Mouse (Mus musculus): Measurements from ENCODE around the gene Kalrn. TPM values are rescaled to one million over a fixed set of nuclear protein-coding genes. Genes with fewer than 3 reads are reported as not detected.
A peak's percentile ranks its signal among the peaks of the same experiment; 100 is the strongest.

Kalrn gene
- polyA plus RNA-seq, 1 experiment from 2014 or later, result 10.0 TPM

GRCm38 (mm10) chr16:34389520-34390271 lies 183.6 kb downstream of the Kalrn start:
- Histone ChIP-seq H3K9ac (no peak overlapping the region), H3K4me1 (replicated peaks) (no peaks in the 10 kb centered on the region), H3K36me3 (replicated peaks) (no peaks in the 10 kb centered on the region), H3K27me3 (no peaks in the 10 kb centered on the region), H3K4me3 (replicated peaks) (no peak overlapping the region), H3K4me2 (no peak overlapping the region), H3K9me3 (replicated peaks) (no peaks in the 10 kb centered on the region), H3K27ac (replicated peaks) (no peak overlapping the region)
- ATAC-seq (ENCODE audit: insufficient read depth), result no peak
- WGBS (ENCODE audit: insufficient replicate concordance), result 52% methylated on average over 5 of the region's 5 CpGs

- Histone ChIP-seq H3K27ac (replicated peaks) (no peak overlapping the region), H3K9ac (no peak overlapping the region), H3K4me2 (no peak overlapping the region), H3K27me3 (no peaks in the 10 kb centered on the region), H3K9me3 (replicated peaks) (no peaks in the 10 kb centered on the region), H3K4me1 (replicated peaks) (no peaks in the 10 kb centered on the region), H3K36me3 (replicated peaks) (no peaks in the 10 kb centered on the region), H3K4me3 (replicated peaks) (no peak overlapping the region)
- ATAC-seq (ENCODE audit: insufficient read depth), result no peak
- WGBS (ENCODE audit: insufficient replicate concordance), result 55% methylated on average over 6 of the region's 6 CpGs
Measured at GRCm38 (mm10) chr16:34388871-34389270, 184.5 kb downstream of the Kalrn start.

- no peak overlapping the region for H3K9ac ChIP-seq
- no peaks in the 10 kb centered on the region for H3K27me3 ChIP-seq
- no peaks in the 10 kb centered on the region for H3K9me3 ChIP-seq (replicated peaks)
- no peaks in the 10 kb centered on the region for H3K36me3 ChIP-seq (replicated peaks)
- H3K4me3 ChIP-seq (replicated peaks), result no peak overlapping the region
- H3K27ac ChIP-seq (replicated peaks), result no peak overlapping the region
- 66% methylated on average over 8 of the region's 8 CpGs for WGBS (ENCODE audit: insufficient replicate concordance)
- no peaks in the 10 kb centered on the region for H3K4me1 ChIP-seq (replicated peaks)
- no peak overlapping the region for H3K4me2 ChIP-seq
- ATAC-seq (ENCODE audit: insufficient read depth), result no peak
Measured at GRCm38 (mm10) chr16:34385065-34385464, 188.3 kb downstream of the Kalrn start.

- Histone ChIP-seq H3K36me3 (replicated peaks) (no peaks in the 10 kb centered on the region), H3K9ac (no peak overlapping the region), H3K27me3 (no peaks in the 10 kb centered on the region), H3K27ac (replicated peaks) (no peak overlapping the region), H3K4me3 (replicated peaks) (no peak overlapping the region), H3K9me3 (replicated peaks) (no peaks in the 10 kb centered on the region), H3K4me2 (no peak overlapping the region), H3K4me1 (replicated peaks) (no peaks in the 10 kb centered on the region)
- WGBS (ENCODE audit: insufficient replicate concordance), result 68% methylated on average over 4 of the region's 4 CpGs
- no peak for ATAC-seq (ENCODE audit: insufficient read depth)
Measured at GRCm38 (mm10) chr16:34382992-34383391, 190.3 kb downstream of the Kalrn start.

GRCm38 (mm10) chr16:34376166-34376857 lies 197.0 kb downstream of the Kalrn start:
- no peak overlapping the region for H3K27ac ChIP-seq (replicated peaks)
- no peak overlapping the region for H3K4me2 ChIP-seq
- no peaks in the 10 kb centered on the region for H3K9me3 ChIP-seq (replicated peaks)
- H3K4me3 ChIP-seq (replicated peaks), result no peak overlapping the region
- no peak overlapping the region for H3K9ac ChIP-seq
- H3K27me3 ChIP-seq, result no peaks in the 10 kb centered on the region
- 63% methylated on average over 12 of the region's 12 CpGs for WGBS (ENCODE audit: insufficient replicate concordance)
- H3K4me1 ChIP-seq (replicated peaks), result no peaks in the 10 kb centered on the region
- H3K36me3 ChIP-seq (replicated peaks), result no peaks in the 10 kb centered on the region
- no peak for ATAC-seq (ENCODE audit: insufficient read depth)

- Histone ChIP-seq H3K27me3 (no peaks in the 10 kb centered on the region), H3K4me3 (replicated peaks) (no peak overlapping the region), H3K4me1 (replicated peaks) (no peaks in the 10 kb centered on the region), H3K4me2 (no peak overlapping the region), H3K27ac (replicated peaks) (no peak overlapping the region), H3K36me3 (replicated peaks) (no peaks in the 10 kb centered on the region), H3K9me3 (replicated peaks) (no peaks in the 10 kb centered on the region), H3K9ac (no peak overlapping the region)
- 45% methylated on average over 4 of the region's 4 CpGs for WGBS (ENCODE audit: insufficient replicate concordance)
- no peak for ATAC-seq (ENCODE audit: insufficient read depth)
Measured at GRCm38 (mm10) chr16:34373519-34373918, 199.8 kb downstream of the Kalrn start.

GRCm38 (mm10) chr16:34372103-34372741 lies 201.1 kb downstream of the Kalrn start:
- H3K4me1 ChIP-seq (replicated peaks), result no peaks in the 10 kb centered on the region
- H3K27ac ChIP-seq (replicated peaks), result no peak overlapping the region
- H3K4me2 ChIP-seq, result no peak overlapping the region
- no peaks in the 10 kb centered on the region for H3K9me3 ChIP-seq (replicated peaks)
- WGBS (ENCODE audit: insufficient replicate concordance), result 54% methylated on average over 15 of the region's 15 CpGs
- no peaks in the 10 kb centered on the region for H3K27me3 ChIP-seq
- ATAC-seq (ENCODE audit: insufficient read depth), result no peak
- H3K9ac ChIP-seq, result no peak overlapping the region
- no peaks in the 10 kb centered on the region for H3K36me3 ChIP-seq (replicated peaks)
- H3K4me3 ChIP-seq (replicated peaks), result no peak overlapping the region

- no peak for ATAC-seq (ENCODE audit: insufficient read depth)
- Histone ChIP-seq H3K4me2 (no peak overlapping the region), H3K27ac (replicated peaks) (no peak overlapping the region), H3K27me3 (no peaks in the 10 kb centered on the region), H3K9ac (no peak overlapping the region), H3K36me3 (replicated peaks) (no peaks in the 10 kb centered on the region), H3K4me3 (replicated peaks) (no peak overlapping the region), H3K9me3 (replicated peaks) (no peaks in the 10 kb centered on the region), H3K4me1 (replicated peaks) (no peaks in the 10 kb centered on the region)
- WGBS (ENCODE audit: insufficient replicate concordance), result 66% methylated on average over 4 of the region's 4 CpGs
Measured at GRCm38 (mm10) chr16:34359206-34359605, 214.1 kb downstream of the Kalrn start.

- Histone ChIP-seq H3K4me2 (no peak overlapping the region), H3K27me3 (no peaks in the 10 kb centered on the region), H3K9me3 (replicated peaks) (no peaks in the 10 kb centered on the region), H3K27ac (replicated peaks) (no peak overlapping the region), H3K4me1 (replicated peaks) (no peaks in the 10 kb centered on the region), H3K36me3 (replicated peaks) (no peaks in the 10 kb centered on the region), H3K9ac (no peak overlapping the region), H3K4me3 (replicated peaks) (no peak overlapping the region)
- WGBS (ENCODE audit: insufficient replicate concordance), result 57% methylated on average over 3 of the region's 3 CpGs
- no peak for ATAC-seq (ENCODE audit: insufficient read depth)
Measured at GRCm38 (mm10) chr16:34355547-34355946, 217.8 kb downstream of the Kalrn start.

GRCm38 (mm10) chr16:34354042-34354441 lies 219.3 kb downstream of the Kalrn start:
- H3K27me3 ChIP-seq, result no peaks in the 10 kb centered on the region
- H3K9me3 ChIP-seq (replicated peaks), result no peaks in the 10 kb centered on the region
- no peak; the same call in 1 of the 2 replicates for ATAC-seq (ENCODE audit: insufficient read depth)
- H3K9ac ChIP-seq, result no peak overlapping the region
- H3K4me2 ChIP-seq, result no peak overlapping the region
- 53% methylated on average over 3 of the region's 3 CpGs for WGBS (ENCODE audit: insufficient replicate concordance)
- no peak overlapping the region for H3K4me3 ChIP-seq (replicated peaks)
- H3K4me1 ChIP-seq (replicated peaks), result no peaks in the 10 kb centered on the region
- H3K27ac ChIP-seq (replicated peaks), result no peak overlapping the region
- H3K36me3 ChIP-seq (replicated peaks), result no peaks in the 10 kb centered on the region

GRCm38 (mm10) chr16:34352747-34353146 lies 220.6 kb downstream of the Kalrn start:
- WGBS (ENCODE audit: insufficient replicate concordance), result 51% methylated on average over 6 of the region's 6 CpGs
- H3K4me3 ChIP-seq (replicated peaks), result no peak overlapping the region
- no peak overlapping the region for H3K9ac ChIP-seq
- H3K9me3 ChIP-seq (replicated peaks), result no peaks in the 10 kb centered on the region
- no peaks in the 10 kb centered on the region for H3K27me3 ChIP-seq
- no peak overlapping the region; the same call in 1 of the 2 replicates for H3K27ac ChIP-seq (replicated peaks)
- H3K4me2 ChIP-seq, result no peak overlapping the region
- no peaks in the 10 kb centered on the region for H3K4me1 ChIP-seq (replicated peaks)
- H3K36me3 ChIP-seq (replicated peaks), result no peaks in the 10 kb centered on the region
- ATAC-seq (ENCODE audit: insufficient read depth), result peak; percentile 82
